9 mouse cellular contexts compared by ENCODE assay signal in the genomic region with DNA sequence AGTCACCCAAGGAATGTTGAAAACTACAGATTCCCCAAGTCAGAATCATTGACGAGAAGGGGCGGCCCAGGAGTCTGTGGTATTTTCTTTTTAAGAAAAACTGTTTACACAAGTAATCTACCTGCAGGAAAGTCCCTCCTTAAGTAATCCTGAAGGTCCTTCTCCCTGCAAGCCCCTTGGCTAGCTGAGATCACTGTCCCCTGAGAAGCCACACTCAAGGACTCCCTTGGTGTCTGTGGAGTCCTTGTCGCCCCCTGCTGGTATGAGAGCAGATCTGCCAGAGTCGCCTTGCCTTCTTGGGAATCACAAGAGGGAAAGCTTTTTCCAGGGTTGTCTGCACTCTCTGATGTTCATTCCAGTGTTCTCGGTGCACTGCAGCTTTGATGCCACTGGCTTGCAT. TPM values are rescaled to one million over a fixed set of nuclear protein-coding genes. Genes with fewer than 3 reads are reported as not detected.
A peak's percentile ranks its signal among the peaks of the same experiment; 100 is the strongest.
DNase-seq lines count a peak whose midpoint lies in the region; ATAC-seq lines count a peak whose summit lies in the region.
"Had no signal": no experiment of that assay in that cellular context is flagged by ENCODE, and none has a peak within 500 bp of the region (broad histone marks: within the 10 kb centered on the region; RNA-seq: fewer than 3 reads in every experiment).

No protein-coding gene starts in this region.

- no peak overlapping the region for H3K9ac ChIP-seq in forebrain, embryonic 14.5 days (ENCODE audit: low read length)
- no peak overlapping the region for H3K9ac ChIP-seq in forebrain, embryonic 15.5 days (replicated peaks)
- no peak overlapping the region for H3K9ac ChIP-seq in embryonic facial prominence, embryonic 11.5 days (replicated peaks; ENCODE audit: low read length)
- H3K9ac ChIP-seq in midbrain, embryonic 14.5 days (replicated peaks; ENCODE audit: low read length): no peak overlapping the region
- H3K9ac ChIP-seq: limb, embryonic 15.5 days had no signal

- no peaks in the 10 kb centered on the region for H3K9me3 ChIP-seq in forebrain, embryonic 14.5 days (replicated peaks; ENCODE audit: control insufficient read depth, low read length)
- no peaks in the 10 kb centered on the region for H3K9me3 ChIP-seq in forebrain, embryonic 15.5 days
- no peaks in the 10 kb centered on the region for H3K9me3 ChIP-seq in embryonic facial prominence, embryonic 11.5 days (replicated peaks; ENCODE audit: control insufficient read depth, low read length)
- H3K9me3 ChIP-seq in midbrain, embryonic 14.5 days (ENCODE audit: control insufficient read depth, low read length): no peaks in the 10 kb centered on the region
- H3K9me3 ChIP-seq: limb, embryonic 15.5 days had no signal

- H3K27ac ChIP-seq in forebrain, embryonic 14.5 days (ENCODE audit: low read depth, low read length): no peak overlapping the region
- H3K27ac ChIP-seq in forebrain, embryonic 15.5 days (replicated peaks): no peak overlapping the region
- no peak overlapping the region for H3K27ac ChIP-seq in embryonic facial prominence, embryonic 11.5 days (replicated peaks; ENCODE audit: low read depth, low read length)
- H3K27ac ChIP-seq in midbrain, embryonic 14.5 days (replicated peaks; ENCODE audit: low read depth, low read length): no peak overlapping the region
- H3K27ac ChIP-seq: limb, embryonic 15.5 days had no signal

- intact Hi-C loops in left cerebral cortex, postnatal 10 days (cut with DNase I): loop anchor here (5.0 kb wide), 1 partner anchor 120 kb away; no protein-coding TSS in a partner anchor

- no peak overlapping the region for H3K4me3 ChIP-seq in forebrain, embryonic 14.5 days (ENCODE audit: low read depth, low read length)
- no peak overlapping the region for H3K4me3 ChIP-seq in forebrain, embryonic 15.5 days
- no peak overlapping the region for H3K4me3 ChIP-seq in embryonic facial prominence, embryonic 11.5 days (ENCODE audit: low read depth, low read length)
- H3K4me3 ChIP-seq in midbrain, embryonic 14.5 days (replicated peaks; ENCODE audit: low read depth, low read length): no peak overlapping the region
- H3K4me3 ChIP-seq: limb, embryonic 15.5 days had no signal

- 50% methylated on average over 5 of the region's 5 CpGs for WGBS in forebrain, embryonic 14.5 days
- 46% methylated on average over 5 of the region's 5 CpGs for WGBS in forebrain, embryonic 15.5 days
- WGBS in embryonic facial prominence, embryonic 11.5 days: 47% methylated on average over 5 of the region's 5 CpGs
- 45% methylated on average over 5 of the region's 5 CpGs for WGBS in midbrain, embryonic 14.5 days

- DNase-seq in forebrain, embryonic 14.5 days (ENCODE audit: low spot score): peak; percentile 85
- peak; percentile 55 for DNase-seq in adrenal gland, adult 2 months
- DNase-seq in embryonic facial prominence, embryonic 11.5 days (ENCODE audit: low spot score): peak; percentile 86
- DNase-seq in induced T-regulatory cell, adult 2 months (ENCODE audit: low read depth): peak; percentile 70
- peak; percentile 38 to 74 for DNase-seq in left cerebral cortex, postnatal 10 days (ENCODE audit: extremely low spot score in 1 of 2, low spot score in 2 of 2)
- peak; percentile 87 for DNase-seq in midbrain, embryonic 14.5 days
- DNase-seq in spleen, postnatal 4 days (ENCODE audit: low spot score in 2 of 2): peak; percentile 40 to 73

- ATAC-seq in forebrain, embryonic 14.5 days: 0 out of 2 replicates have a peak, but pooled peaks have one; percentile 34
- no peak for ATAC-seq in forebrain, embryonic 15.5 days (replicated peaks)
- no peak for ATAC-seq in embryonic facial prominence, embryonic 11.5 days (replicated peaks; ENCODE audit: insufficient number of reproducible peaks, low FRiP score, low TSS enrichment, low read depth)
- ATAC-seq in midbrain, embryonic 14.5 days (ENCODE audit: low FRiP score, low TSS enrichment): no peak

- no peaks in the 10 kb centered on the region for H3K4me1 ChIP-seq in forebrain, embryonic 14.5 days (ENCODE audit: control insufficient read depth, insufficient read depth, low read length)
- no peaks in the 10 kb centered on the region for H3K4me1 ChIP-seq in forebrain, embryonic 15.5 days
- no peaks in the 10 kb centered on the region for H3K4me1 ChIP-seq in embryonic facial prominence, embryonic 11.5 days (ENCODE audit: control insufficient read depth, insufficient read depth, low read length)
- H3K4me1 ChIP-seq in midbrain, embryonic 14.5 days (ENCODE audit: control insufficient read depth, insufficient read depth, low read length): no peaks in the 10 kb centered on the region
- H3K4me1 ChIP-seq: limb, embryonic 15.5 days had no signal

- H3K4me2 ChIP-seq in forebrain, embryonic 14.5 days (ENCODE audit: low read length): no peak overlapping the region
- H3K4me2 ChIP-seq in forebrain, embryonic 15.5 days (replicated peaks): no peak overlapping the region
- no peak overlapping the region for H3K4me2 ChIP-seq in embryonic facial prominence, embryonic 11.5 days (ENCODE audit: low read depth, low read length)
- H3K4me2 ChIP-seq in midbrain, embryonic 14.5 days (ENCODE audit: low read length): no peak overlapping the region
- H3K4me2 ChIP-seq: limb, embryonic 15.5 days had no signal

- H3K27me3 ChIP-seq in forebrain, embryonic 14.5 days (replicated peaks; ENCODE audit: control insufficient read depth, insufficient read depth, low read length): no peaks in the 10 kb centered on the region
- H3K27me3 ChIP-seq in forebrain, embryonic 15.5 days: no peaks in the 10 kb centered on the region
- H3K27me3 ChIP-seq in embryonic facial prominence, embryonic 11.5 days (ENCODE audit: control insufficient read depth, insufficient read depth, low read length): no peaks in the 10 kb centered on the region
- no peaks in the 10 kb centered on the region for H3K27me3 ChIP-seq in midbrain, embryonic 14.5 days (ENCODE audit: control insufficient read depth, insufficient read depth, low read length)
- H3K27me3 ChIP-seq: limb, embryonic 15.5 days had no signal

- no peaks in the 10 kb centered on the region for H3K36me3 ChIP-seq in forebrain, embryonic 14.5 days (ENCODE audit: control insufficient read depth, insufficient read depth, low read length)
- H3K36me3 ChIP-seq in forebrain, embryonic 15.5 days: no peaks in the 10 kb centered on the region
- no peaks in the 10 kb centered on the region for H3K36me3 ChIP-seq in embryonic facial prominence, embryonic 11.5 days (replicated peaks; ENCODE audit: control insufficient read depth, insufficient read depth, low read depth, low read length)
- H3K36me3 ChIP-seq in midbrain, embryonic 14.5 days (ENCODE audit: control insufficient read depth, insufficient read depth, low read length): no peaks in the 10 kb centered on the region
- H3K36me3 ChIP-seq: limb, embryonic 15.5 days had no signal

RNA-seq across cellular contexts. Expression of a gene that starts 45.7 kb away (rescaled TPM):
- polyA plus RNA-seq in forebrain, embryonic 14.5 days (2014; fragmentation: Nextera tagmentation; extraction: Ambion mirVana): 209 and 304 TPM in 2 replicates
- 179 and 208 TPM in 2 replicates for polyA plus RNA-seq in forebrain, embryonic 15.5 days (2015; fragmentation: Nextera tagmentation; extraction: Ambion mirVana)
- 1 to 10 TPM; 4.2 to 6.2 TPM for total RNA-seq in adrenal gland, adult 2 months (2021)
- 2.0 and 3.6 TPM in 2 replicates for polyA plus RNA-seq in adrenal gland, adult 2 months (2012; rRNA removed)
- polyA plus RNA-seq in embryonic facial prominence, embryonic 11.5 days (2014; fragmentation: Nextera tagmentation; extraction: Ambion mirVana): 507 and 508 TPM in 2 replicates
- 1 to 10 TPM; 5.1 to 7.5 TPM for total RNA-seq in left cerebral cortex, postnatal 10 days (2021)
- 60.5 and 94.2 TPM in 2 replicates for polyA plus RNA-seq in midbrain, embryonic 14.5 days (2014; fragmentation: Nextera tagmentation; extraction: Ambion mirVana)

Comparison
In these comparisons a context has a peak if more than half of its experiments do, and no peak if none do; other contexts are left out.
1. RNA of a gene that starts 45.7 kb away (polyA plus RNA-seq): 507 to 508 TPM in embryonic facial prominence, embryonic 11.5 days, 209 to 304 TPM in forebrain, embryonic 14.5 days, 179 to 208 TPM in forebrain, embryonic 15.5 days and 60.5 to 94.2 TPM in midbrain, embryonic 14.5 days; 2.0 to 3.6 TPM in adrenal gland, adult 2 months; every median in the first group is over 10 times any median in the second.
2. Peak in every context shown above with its lines, with median percentiles within 50 percentile points of each other: DNase-seq.